Mouse (Mus musculus) limb, embryonic 14.5 days (tissue): ENCODE results near the gene Mrpl45. TPM values are rescaled to one million over a fixed set of nuclear protein-coding genes. Genes with fewer than 3 reads are reported as not detected.

Experiments used
- ATAC-seq: fragments of 200-750 bp; cut with Nextera tagmentation; 2 replicates; pipeline ENCODE4 v1.8.0; 2017; ENCODE audit warnings: low read depth, moderate number of reproducible peaks, moderate TSS enrichment; ENCODE audit not compliant: low FRiP score
- DNase-seq: peaks from one replicate; pipeline ENCODE4 v3.0.0-alpha.2; 2015; ENCODE audit warnings: low spot score
- H3K27ac ChIP-seq: fragments of 300-500 bp; sonication (generic); replicated peaks from 2 replicates; pipeline ENCODE4 v1.5.1; 2014; ENCODE audit warnings: low read depth, mild to moderate bottlenecking, low read length, moderate library complexity, mixed read lengths
- H3K27me3 ChIP-seq: fragments of 300-500 bp; sonication (generic); 2 replicates; pipeline ENCODE4 v1.6.1; 2014; ENCODE audit warnings: low read length, mixed read lengths; ENCODE audit not compliant: control insufficient read depth, insufficient read depth
- H3K36me3 ChIP-seq: fragments of 300-500 bp; sonication (generic); 2 replicates; pipeline ENCODE4 v1.6.1; 2014; ENCODE audit warnings: mild to moderate bottlenecking, low read length, moderate library complexity, mixed read lengths; ENCODE audit not compliant: control insufficient read depth, insufficient read depth
- H3K4me1 ChIP-seq: fragments of 300-500 bp; sonication (generic); 2 replicates; pipeline ENCODE4 v1.6.1; 2014; ENCODE audit warnings: antibody characterized with exemption, low read length, mixed read lengths; ENCODE audit not compliant: control insufficient read depth, insufficient read depth
- H3K4me2 ChIP-seq: fragments of 300-500 bp; sonication (generic); replicated peaks from 2 replicates; pipeline ENCODE4 v1.6.1; 2014; ENCODE audit warnings: low read depth, mild to moderate bottlenecking, low read length, moderate library complexity; ENCODE audit not compliant: severe bottlenecking
- H3K4me3 ChIP-seq: fragments of 300-500 bp; sonication (generic); replicated peaks from 2 replicates; pipeline ENCODE4 v1.5.1; 2014; ENCODE audit warnings: low read length
- H3K9ac ChIP-seq: fragments of 300-500 bp; sonication (generic); 2 replicates; pipeline ENCODE4 v1.6.1; 2014; ENCODE audit warnings: mild to moderate bottlenecking, low read depth, low read length, moderate library complexity; ENCODE audit not compliant: severe bottlenecking
- H3K9me3 ChIP-seq: fragments of 300-500 bp; sonication (generic); 2 replicates; pipeline ENCODE4 v1.6.1; 2016; ENCODE audit warnings: low read length; ENCODE audit not compliant: control insufficient read depth
- POLR2A ChIP-seq: fragments of 200-500 bp; IDR thresholded peaks from 2 replicates; pipeline ENCODE4 v1.8.0; 2012; ENCODE audit warnings: inconsistent platforms, mild to moderate bottlenecking, moderate library complexity, borderline replicate concordance; ENCODE audit not compliant: insufficient read depth, insufficient read length; ENCODE audit errors: extremely low read depth
- WGBS: fragments of 180-500 bp; shearing (Covaris S2); extraction: QIAGEN DNeasy Blood & Tissue Kit; methylation state at CpG from one replicate; pipeline ENCODE4 v1.1.7; 2014; 5-methylcytosine and 5-hydroxymethylcytosine counted together
- polyA plus RNA-seq, 2 experiments: library from polyadenylated mRNA; depleted of rRNA in 1 of 2; stranded (reverse) in 1 of 2; unstranded in 1 of 2; fragments of >200 nt; fragmentation: Nextera tagmentation in 1 of 2; extraction: Ambion mirVana in 1 of 2; gene quantifications; 2 replicates each; pipeline versions ENCODE4 v1.2.1 to v1.2.3; 2012 to 2014

Mrpl45 gene
- polyA plus RNA-seq, 2 experiments, result 22.7 to 42.8 TPM

DNA sequence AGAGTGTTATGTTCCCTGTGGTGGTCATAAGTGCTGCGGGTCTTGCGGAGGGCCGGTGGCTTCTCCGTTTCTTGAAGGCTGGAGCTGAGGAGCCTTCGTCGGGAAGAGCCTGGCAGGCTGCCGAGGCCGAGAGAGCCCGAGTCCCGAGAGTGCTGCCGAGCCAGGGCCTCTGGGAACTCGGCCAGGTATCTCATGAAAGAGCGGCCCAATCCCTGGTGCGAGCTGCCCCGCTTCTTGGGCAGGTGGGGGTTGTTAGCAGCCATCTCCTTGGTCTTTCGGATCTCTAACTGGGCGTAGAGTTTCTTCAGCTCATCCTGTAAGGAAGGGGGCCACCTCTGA lies 23.4 kb downstream of the Mrpl45 start:
- Histone ChIP-seq H3K4me3 (0 out of 2 replicates have a peak overlapping the region, but pooled peaks have one; percentile 1), H3K4me2 (peak overlapping the region; percentile 38), H3K4me1 (peaks cover 14% of the 10 kb centered on the region), H3K27me3 (no peaks in the 10 kb centered on the region), H3K9ac (peak overlapping the region; percentile 34; the same call in 1 of the 2 replicates), H3K36me3 (no peaks in the 10 kb centered on the region), H3K27ac (peak overlapping the region; percentile 74; the same call in 1 of the 2 replicates), H3K9me3 (no peaks in the 10 kb centered on the region)
- 35% methylated on average over 17 of the region's 17 CpGs for WGBS
- ATAC-seq (no peak), DNase-seq (peak; percentile 48)
- no peak for TF ChIP-seq POLR2A

DNA sequence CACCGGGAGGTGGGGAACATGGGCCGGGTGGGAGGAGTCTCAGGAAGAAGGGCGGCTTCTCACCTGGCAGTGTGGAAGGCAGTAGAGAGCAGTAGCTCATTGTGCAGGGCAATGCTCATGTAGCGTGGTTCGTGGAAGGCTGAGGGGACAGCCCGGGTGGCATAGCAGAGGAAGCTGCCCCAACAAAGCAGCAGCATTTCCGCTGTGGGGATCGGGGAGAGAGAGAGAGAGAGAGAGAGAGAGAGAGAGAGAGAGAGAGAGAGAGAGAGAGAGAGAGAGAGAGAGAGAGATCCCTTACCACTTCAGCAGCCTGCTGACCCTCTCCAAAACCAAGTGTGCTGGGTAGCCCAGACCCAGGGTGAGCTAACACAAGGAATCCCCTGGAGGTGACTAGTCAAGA lies 27.7 kb downstream of the Mrpl45 start:
- Histone ChIP-seq H3K27me3 (no peaks in the 10 kb centered on the region), H3K36me3 (no peaks in the 10 kb centered on the region), H3K9me3 (no peaks in the 10 kb centered on the region), H3K4me2 (no peak overlapping the region), H3K9ac (no peak overlapping the region), H3K4me1 (peaks cover 10% of the 10 kb centered on the region), H3K27ac (no peak overlapping the region), H3K4me3 (no peak overlapping the region)
- 40% methylated on average over 8 of the region's 8 CpGs for WGBS
- no peak for DNase-seq
- no peak for ATAC-seq
- no peak for TF ChIP-seq POLR2A

DNA sequence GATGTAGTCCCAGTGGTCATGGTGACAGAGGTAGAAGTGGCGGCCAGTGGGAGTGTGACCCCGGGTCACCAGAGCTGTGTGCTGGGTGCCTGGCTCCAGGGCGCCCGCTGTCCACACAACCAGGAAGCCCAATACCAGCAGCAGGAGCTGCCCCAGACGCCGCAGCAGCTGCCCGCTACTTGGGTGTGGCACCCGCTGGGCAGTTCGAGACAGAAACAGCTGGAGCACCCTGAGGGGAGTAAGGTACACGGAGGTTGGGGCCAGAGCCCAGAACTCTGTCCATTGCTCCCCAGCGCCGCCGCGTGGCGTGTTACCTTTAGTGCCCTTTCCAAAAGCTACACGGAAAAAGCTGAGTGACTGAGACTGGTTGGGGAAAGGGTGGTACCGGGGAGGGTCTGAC lies 28.1 kb downstream of the Mrpl45 start:
- H3K36me3 ChIP-seq, result no peaks in the 10 kb centered on the region
- H3K9me3 ChIP-seq, result no peaks in the 10 kb centered on the region
- H3K4me3 ChIP-seq, result no peak overlapping the region
- no peak for TF ChIP-seq POLR2A
- H3K27me3 ChIP-seq, result no peaks in the 10 kb centered on the region
- no peak overlapping the region for H3K4me2 ChIP-seq
- no peak for ATAC-seq
- H3K27ac ChIP-seq, result no peak overlapping the region
- 29% methylated on average over 17 of the region's 17 CpGs for WGBS
- H3K4me1 ChIP-seq, result peaks cover 6% of the 10 kb centered on the region
- no peak overlapping the region for H3K9ac ChIP-seq
- DNase-seq, result no peak

DNA sequence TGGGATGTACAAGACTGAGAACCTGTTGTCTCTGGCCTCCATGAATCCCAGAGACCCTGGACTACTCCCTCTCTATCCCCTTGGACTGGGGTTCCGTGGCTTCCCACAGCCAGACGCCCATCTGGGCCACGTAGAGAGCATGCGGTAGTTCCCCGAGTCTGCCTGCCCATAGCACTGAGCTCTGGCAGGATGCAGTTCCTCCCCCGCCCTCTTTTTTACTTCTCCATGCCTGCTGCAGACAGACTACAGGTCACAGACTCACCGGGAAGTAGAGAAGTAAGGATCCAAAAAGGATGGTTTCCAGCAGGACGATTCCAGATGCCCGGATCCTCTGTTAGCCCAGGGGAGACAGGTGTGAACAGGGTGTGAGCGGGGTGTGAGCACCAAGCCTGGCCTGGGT lies 29.9 kb downstream of the Mrpl45 start:
- TF ChIP-seq POLR2A, result no peak
- 65% methylated on average over 10 of the region's 10 CpGs for WGBS

DNA sequence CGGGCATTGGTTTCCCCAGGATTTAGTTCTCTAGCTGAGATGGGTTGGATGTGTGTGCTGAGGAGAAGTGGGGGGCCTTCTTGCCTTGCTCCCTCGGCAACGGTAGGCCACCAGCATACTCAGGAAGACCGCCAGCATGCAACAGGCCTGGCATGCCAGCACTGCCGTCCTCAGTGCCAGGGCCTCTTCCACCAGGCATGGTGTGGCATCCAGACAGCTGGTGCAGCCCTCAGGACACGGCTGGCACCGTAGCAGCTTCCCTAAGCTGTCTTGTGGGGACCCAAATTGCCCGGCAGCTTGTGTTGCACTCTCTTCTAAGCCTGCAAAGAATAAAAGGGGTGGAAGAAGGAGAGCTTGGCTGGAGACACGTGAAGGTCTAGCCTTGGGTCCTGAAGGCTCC lies 30.9 kb downstream of the Mrpl45 start:
- Histone ChIP-seq H3K27me3 (no peaks in the 10 kb centered on the region), H3K4me3 (no peak overlapping the region), H3K4me2 (no peak overlapping the region), H3K27ac (no peak overlapping the region), H3K9ac (no peak overlapping the region), H3K4me1 (peaks cover 11% of the 10 kb centered on the region), H3K9me3 (no peaks in the 10 kb centered on the region), H3K36me3 (no peaks in the 10 kb centered on the region)
- no peak for ATAC-seq
- no peak for DNase-seq
- 83% methylated on average over 9 of the region's 9 CpGs for WGBS
- TF ChIP-seq POLR2A, result no peak

More for the DNA sequence above, 29.9 kb downstream of the Mrpl45 start:
- no peak overlapping the region for H3K27ac ChIP-seq
- peaks cover 10% of the 10 kb centered on the region for H3K4me1 ChIP-seq
- ATAC-seq (no peak), DNase-seq (no peak)
- H3K4me3 ChIP-seq, result no peak overlapping the region
- H3K36me3 ChIP-seq, result no peaks in the 10 kb centered on the region
- H3K9me3 ChIP-seq, result no peaks in the 10 kb centered on the region
- no peak overlapping the region for H3K4me2 ChIP-seq
- no peak overlapping the region for H3K9ac ChIP-seq
- H3K27me3 ChIP-seq, result no peaks in the 10 kb centered on the region

DNA sequence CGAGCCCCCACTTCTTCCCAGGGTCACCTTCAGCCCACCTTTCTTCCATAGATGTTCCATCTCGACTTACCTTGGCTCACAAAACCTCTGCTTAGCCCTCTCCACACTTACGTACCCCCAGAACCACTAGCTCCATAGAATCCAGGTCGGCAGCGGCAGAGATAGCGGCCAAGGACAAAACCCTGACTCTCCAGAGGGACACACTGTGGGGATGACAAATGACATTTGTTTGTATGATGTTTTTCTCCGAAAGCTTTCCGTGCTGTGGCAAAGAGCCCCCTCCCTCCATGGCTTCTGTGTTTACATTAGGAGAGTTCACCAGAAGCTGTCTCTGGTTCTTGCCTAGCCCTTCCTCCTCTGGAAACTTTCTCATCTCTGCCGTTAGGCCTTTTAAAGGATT lies 31.8 kb downstream of the Mrpl45 start:
- ATAC-seq (no peak), DNase-seq (no peak)
- Histone ChIP-seq H3K4me1 (peaks cover 11% of the 10 kb centered on the region), H3K4me3 (no peak overlapping the region), H3K36me3 (no peaks in the 10 kb centered on the region), H3K9ac (no peak overlapping the region), H3K4me2 (no peak overlapping the region), H3K9me3 (no peaks in the 10 kb centered on the region), H3K27me3 (no peaks in the 10 kb centered on the region), H3K27ac (no peak overlapping the region)
- no peak for TF ChIP-seq POLR2A
- WGBS, result 77% methylated on average over 9 of the region's 9 CpGs
